Mouse (Mus musculus) C2C12 (cell line): ENCODE data around the gene Ptpre. TPM values are rescaled to one million over a fixed set of nuclear protein-coding genes. Genes with fewer than 3 reads are reported as not detected.
A peak's percentile ranks its signal among the peaks of the same experiment; 100 is the strongest.

Experiments used
- H3K27me3 ChIP-seq: one replicate; pipeline ENCODE4 v1.6.1; 2011; ENCODE audit not compliant: control insufficient read depth, insufficient read depth, insufficient read length
- H3K36me3 ChIP-seq: one replicate; pipeline ENCODE4 v1.6.1; 2011; ENCODE audit not compliant: control insufficient read depth, insufficient read depth
- H3K4me3 ChIP-seq: one replicate; pipeline ENCODE4 v1.5.1; 2011; ENCODE audit warnings: mild to moderate bottlenecking, control low read depth; ENCODE audit not compliant: poor library complexity, insufficient read depth, severe bottlenecking
- H3K79me2 ChIP-seq: one replicate; pipeline ENCODE4 v1.6.1; 2011; ENCODE audit not compliant: control insufficient read depth, insufficient read depth
- H3K79me3 ChIP-seq: one replicate; pipeline ENCODE4 v1.6.1; 2011; ENCODE audit warnings: low read depth, control low read depth
- H3ac ChIP-seq: one replicate; pipeline ENCODE3; 2011; ENCODE audit warnings: low read depth; ENCODE audit not compliant: control insufficient read depth, insufficient read length
- CEBPB ChIP-seq: IDR thresholded peaks from one replicate; pipeline ENCODE4 v1.6.1; 2011; ENCODE audit warnings: low read depth, mild to moderate bottlenecking, control low read depth, moderate library complexity
- CTCF ChIP-seq: IDR thresholded peaks from one replicate; pipeline ENCODE4 v1.5.1; 2011; ENCODE audit not compliant: control insufficient read depth, insufficient read depth, insufficient read length
- FOSL1 ChIP-seq: IDR thresholded peaks from one replicate; pipeline ENCODE4 v1.8.0; 2011; ENCODE audit warnings: mild to moderate bottlenecking, low read length; ENCODE audit not compliant: poor library complexity, insufficient read depth, severe bottlenecking
- MAX ChIP-seq: IDR thresholded peaks from one replicate; pipeline ENCODE4 v1.6.1; 2011; ENCODE audit warnings: mild to moderate bottlenecking, control low read depth
- MYOD1 ChIP-seq: IDR thresholded peaks from one replicate; pipeline ENCODE4 v1.6.1; 2011; ENCODE audit warnings: low read depth; ENCODE audit not compliant: control insufficient read depth, insufficient read length
- MYOG ChIP-seq: IDR thresholded peaks from one replicate; pipeline ENCODE4 v1.6.1; 2011; ENCODE audit not compliant: control insufficient read depth, insufficient read length; ENCODE audit errors: extremely low read depth
- USF1 ChIP-seq: IDR thresholded peaks from one replicate; pipeline ENCODE4 v1.6.1; 2011; ENCODE audit warnings: low read depth, mild to moderate bottlenecking, control low read depth, moderate library complexity
- polyA plus RNA-seq: library from polyadenylated mRNA; unstranded; fragments of >200 nt; fragmentation: generic; extraction: Trizol; gene quantifications from one replicate; pipeline ENCODE4 v1.2.1, GENCODE M21; 2012; ENCODE audit warnings: missing spikeins

Gene Ptpre
- polyA plus RNA-seq, 1 experiment: 1.5 TPM

- peaks cover 11% of the 10 kb centered on the region for H3K79me2 ChIP-seq
- TF ChIP-seq USF1 (no peak), FOSL1 (no peak), CEBPB (no peak), MAX (no peak), MYOG (no peak), CTCF (no peak), MYOD1 (no peak)
- no peaks in the 10 kb centered on the region for H3K27me3 ChIP-seq
- no peak overlapping the region for H3K4me3 ChIP-seq
- peaks cover 6% of the 10 kb centered on the region for H3K79me3 ChIP-seq
- H3K36me3 ChIP-seq: no peaks in the 10 kb centered on the region
- no peak overlapping the region for H3ac ChIP-seq
These were observed 64.3 kb downstream of the Ptpre start for GRCm38 (mm10) chr7:135601607-135602006.

GRCm38 (mm10) chr7:135602265-135602664, 65.0 kb downstream of the Ptpre start:
- Histone ChIP-seq H3ac (no peak overlapping the region), H3K4me3 (no peak overlapping the region), H3K79me3 (peaks cover 6% of the 10 kb centered on the region), H3K79me2 (peaks cover 17% of the 10 kb centered on the region), H3K27me3 (no peaks in the 10 kb centered on the region), H3K36me3 (no peaks in the 10 kb centered on the region)
- TF ChIP-seq CTCF (no peak), MYOD1 (no peak), MYOG (no peak), CEBPB (no peak), USF1 (no peak), FOSL1 (no peak), MAX (no peak)

GRCm38 (mm10) chr7:135602881-135603523, 65.7 kb downstream of the Ptpre start:
- no peak for TF ChIP-seq CTCF
- TF ChIP-seq MYOD1: peak; percentile 90
- Histone ChIP-seq H3K4me3 (no peak overlapping the region), H3K27me3 (no peaks in the 10 kb centered on the region), H3ac (no peak overlapping the region), H3K79me3 (peaks cover 8% of the 10 kb centered on the region), H3K79me2 (peaks cover 22% of the 10 kb centered on the region), H3K36me3 (no peaks in the 10 kb centered on the region)

- H3K27me3 ChIP-seq: no peaks in the 10 kb centered on the region
- H3K36me3 ChIP-seq: no peaks in the 10 kb centered on the region
- H3K79me2 ChIP-seq: peaks cover 22% of the 10 kb centered on the region
- H3K4me3 ChIP-seq: peak overlapping the region; percentile 15
- H3K79me3 ChIP-seq: peaks cover 8% of the 10 kb centered on the region
- H3ac ChIP-seq: no peak overlapping the region
- peak; percentile 54 for TF ChIP-seq MAX
- no peak for TF ChIP-seq CEBPB
These were observed 67.9 kb downstream of the Ptpre start for GRCm38 (mm10) chr7:135605002-135605803.

GRCm38 (mm10) chr7:135605804-135606072, 68.5 kb downstream of the Ptpre start:
- peaks cover 9% of the 10 kb centered on the region for H3K79me3 ChIP-seq
- peak overlapping the region; percentile 15 for H3K4me3 ChIP-seq
- no peaks in the 10 kb centered on the region for H3K27me3 ChIP-seq
- H3K79me2 ChIP-seq: peaks cover 26% of the 10 kb centered on the region
- TF ChIP-seq MYOG (no peak), CTCF (no peak), CEBPB (no peak), MAX (no peak), USF1 (no peak), FOSL1 (no peak), MYOD1 (no peak)
- H3ac ChIP-seq: no peak overlapping the region
- no peaks in the 10 kb centered on the region for H3K36me3 ChIP-seq

GRCm38 (mm10) chr7:135608208-135608607, 70.9 kb downstream of the Ptpre start:
- TF ChIP-seq CEBPB: no peak
- TF ChIP-seq MAX: no peak
- no peak for TF ChIP-seq MYOD1
- no peak for TF ChIP-seq CTCF
- no peak for TF ChIP-seq FOSL1
- TF ChIP-seq MYOG: no peak
- no peak for TF ChIP-seq USF1
- no peak overlapping the region for H3K4me3 ChIP-seq

More at GRCm38 (mm10) chr7:135608208-135608607, 70.9 kb downstream of the Ptpre start:
- H3K27me3 ChIP-seq: no peaks in the 10 kb centered on the region
- peaks cover 13% of the 10 kb centered on the region for H3K36me3 ChIP-seq
- peaks cover 48% of the 10 kb centered on the region for H3K79me2 ChIP-seq
- no peak overlapping the region for H3ac ChIP-seq
- peaks cover 18% of the 10 kb centered on the region for H3K79me3 ChIP-seq
